Mouse (Mus musculus): ENCODE measurements around the gene Myzap.

- TF ChIP-seq CTCF (IDR thresholded peaks at IDR 0.05; ENCODE audit: control insufficient read depth, insufficient read depth, insufficient replicate concordance, low read depth, low read length) (no peak), POLR2A (IDR thresholded peaks at IDR 0.05; ENCODE audit: control insufficient read depth, low read depth, low read length) (no peak)
These were observed 64.7 kb downstream of the Myzap start for GRCm38 (mm10) chr9:71527438-71527837.

Measured in testis, adult 2 months (tissue).